Mouse (Mus musculus) MEL (cell line): ENCODE measurements around the gene Zfpm1. TPM values are rescaled to one million over a fixed set of nuclear protein-coding genes. Genes with fewer than 3 reads are reported as not detected.

Experiments
- DNase-seq: peaks from one replicate; pipeline ENCODE4 v3.0.0; 2011; ENCODE audit warnings: low read depth, low spot score
- H3K27ac ChIP-seq: 2 replicates; pipeline ENCODE4 v1.5.1; 2012; ENCODE audit warnings: low read depth, mild to moderate bottlenecking, control low read depth, low read length, moderate library complexity; ENCODE audit not compliant: control insufficient read depth
- H3K27me3 ChIP-seq, 2 experiments: fragments of 150-350 bp in 1 of 2; sonication (generic) in 1 of 2; 2 replicates each; pipeline ENCODE4 v1.6.1; 2012; ENCODE audit warnings: low read length in 2 of 2, mild to moderate bottlenecking in 2 of 2, improper control_type of control experiment in 1 of 2, moderate library complexity in 1 of 2; ENCODE audit not compliant: insufficient read depth in 2 of 2, control insufficient read depth in 1 of 2
- H3K36me3 ChIP-seq, 2 experiments: 2 replicates each; pipeline ENCODE4 v1.6.1; 2012 to 2014; ENCODE audit warnings: low read length in 2 of 2, improper control_type of control experiment in 1 of 2, inconsistent platforms in 1 of 2, mild to moderate bottlenecking in 1 of 2; ENCODE audit not compliant: insufficient read depth in 2 of 2, control insufficient read depth in 1 of 2
- H3K4me1 ChIP-seq, 2 experiments: fragments of 150-350 bp in 1 of 2; sonication (generic) in 1 of 2; 2 replicates each; pipeline ENCODE4 v1.6.1; 2012; ENCODE audit warnings: low read length in 2 of 2, improper control_type of control experiment in 1 of 2, mild to moderate bottlenecking in 1 of 2; ENCODE audit not compliant: insufficient read depth in 2 of 2, control insufficient read depth in 1 of 2
- H3K4me3 ChIP-seq, 2 experiments: fragments of 150-350 bp in 1 of 2; sonication (generic) in 1 of 2; 2 replicates each; pipeline ENCODE4 v1.5.1; 2012; ENCODE audit warnings: low read depth in 2 of 2, low read length in 2 of 2, mild to moderate bottlenecking in 2 of 2, moderate library complexity in 2 of 2, control low read depth in 1 of 2, improper control_type of control experiment in 1 of 2; ENCODE audit not compliant: control insufficient read depth in 1 of 2, insufficient read depth in 1 of 2
- H3K79me2 ChIP-seq: 2 replicates; pipeline ENCODE4 v1.6.1; 2012; ENCODE audit warnings: mild to moderate bottlenecking, low read length, moderate library complexity; ENCODE audit not compliant: control insufficient read depth, poor library complexity, insufficient read depth
- H3K9ac ChIP-seq: 2 replicates; pipeline ENCODE4 v1.6.1; 2012; ENCODE audit warnings: low read depth, mild to moderate bottlenecking, control low read depth, low read length, moderate library complexity; ENCODE audit not compliant: control insufficient read depth, poor library complexity, severe bottlenecking
- H3K9me3 ChIP-seq: fragments of 150-350 bp; sonication (generic); replicated peaks from 2 replicates; pipeline ENCODE4 v1.6.1; 2012; ENCODE audit warnings: mild to moderate bottlenecking, low read length, improper control_type of control experiment, moderate library complexity; ENCODE audit not compliant: insufficient read depth
- CHD1 ChIP-seq: IDR thresholded peaks from 2 replicates; pipeline ENCODE4 v1.6.1; 2012; ENCODE audit warnings: low read depth, mild to moderate bottlenecking, inconsistent platforms, low read length, improper control_type of control experiment
- CHD2 ChIP-seq: IDR thresholded peaks from 2 replicates; pipeline ENCODE4 v1.6.1; 2011; ENCODE audit warnings: low read length, improper control_type of control experiment
- ELF1 ChIP-seq: IDR thresholded peaks from 2 replicates; pipeline ENCODE4 v1.6.1; 2014; ENCODE audit warnings: low read depth, mild to moderate bottlenecking, inconsistent platforms, low read length, improper control_type of control experiment, moderate library complexity
- GATA1 ChIP-seq: IDR thresholded peaks from 2 replicates; pipeline ENCODE4 v1.6.1; 2011; ENCODE audit warnings: low read depth, low read length, improper control_type of control experiment
- JUND ChIP-seq: IDR thresholded peaks from 2 replicates; pipeline ENCODE4 v1.6.1; 2011; ENCODE audit warnings: low read depth, mild to moderate bottlenecking, improper control_type of control experiment, low read length
- KAT2A ChIP-seq: conservative IDR thresholded peaks from 2 replicates; pipeline ENCODE4 v1.6.1; 2012; ENCODE audit warnings: low read depth, low read length, improper control_type of control experiment, inconsistent platforms
- MAZ ChIP-seq: IDR thresholded peaks from 2 replicates; pipeline ENCODE4 v1.6.1; 2012; ENCODE audit warnings: low read depth, mild to moderate bottlenecking, inconsistent platforms, low read length, improper control_type of control experiment
- MEF2A ChIP-seq: IDR thresholded peaks from 2 replicates; pipeline ENCODE4 v1.6.1; 2014; ENCODE audit warnings: low read depth, mild to moderate bottlenecking, inconsistent platforms, low read length, improper control_type of control experiment; ENCODE audit not compliant: poor library complexity, insufficient replicate concordance, severe bottlenecking; ENCODE audit errors: extremely low read depth
- NRF1 ChIP-seq: IDR thresholded peaks from 2 replicates; pipeline ENCODE4 v1.6.1; 2014; ENCODE audit warnings: low read depth, mild to moderate bottlenecking, inconsistent platforms, low read length, improper control_type of control experiment, moderate library complexity; ENCODE audit not compliant: poor library complexity, insufficient read depth, severe bottlenecking
- POLR2AphosphoS2 ChIP-seq: IDR thresholded peaks from 2 replicates; pipeline ENCODE4 v1.6.1; 2011; ENCODE audit warnings: low read length, improper control_type of control experiment
- RCOR1 ChIP-seq: IDR thresholded peaks from 2 replicates; pipeline ENCODE4 v1.6.1; 2012; ENCODE audit warnings: low read depth, mild to moderate bottlenecking, inconsistent platforms, low read length, improper control_type of control experiment
- SMC3 ChIP-seq: IDR thresholded peaks from 2 replicates; pipeline ENCODE4 v1.6.1; 2011; ENCODE audit warnings: low read depth, low read length, improper control_type of control experiment
- TAL1 ChIP-seq: IDR thresholded peaks from 2 replicates; pipeline ENCODE4 v1.6.1; 2012; ENCODE audit warnings: mild to moderate bottlenecking, inconsistent platforms, low read length, moderate library complexity, mixed read lengths
- TCF12 ChIP-seq: IDR thresholded peaks from 2 replicates; pipeline ENCODE4 v1.6.1; 2014; ENCODE audit warnings: low read depth, mild to moderate bottlenecking, inconsistent platforms, low read length, improper control_type of control experiment, moderate library complexity
- USF1 ChIP-seq: IDR thresholded peaks from 2 replicates; pipeline ENCODE4 v1.6.1; 2014; ENCODE audit warnings: low read depth, mild to moderate bottlenecking, inconsistent platforms, low read length, improper control_type of control experiment, moderate library complexity
- ZC3H11A ChIP-seq: IDR thresholded peaks from 2 replicates; pipeline ENCODE4 v1.6.1; 2012; ENCODE audit warnings: low read depth, mild to moderate bottlenecking, inconsistent platforms, low read length, improper control_type of control experiment
- polyA plus RNA-seq, 2 experiments: library from polyadenylated mRNA; stranded (reverse) in 1 of 2; unstranded in 1 of 2; fragments of >175 nt in 1 of 2; fragments of >200 nt in 1 of 2; gene quantifications; 2 replicates each; pipeline versions ENCODE4 v1.2.1 to v1.2.4; 2012; ENCODE audit warnings: low replicate concordance in 2 of 2, low read depth in 1 of 2; ENCODE audit not compliant: insufficient read length in 2 of 2, insufficient read depth in 1 of 2, missing spikeins in 1 of 2
- total RNA-seq: library from RNA; depleted of rRNA; stranded (reverse); fragments of 300-350 nt; gene quantifications from 2 replicates; pipeline ENCODE4 v1.2.3, GENCODE M21; 2012

The Zfpm1 gene
- total and polyA plus RNA-seq, 3 experiments, result 133 to 343 (median 260) TPM

GRCm38 (mm10) chr8:122350309-122351089, 68.6 kb downstream of the Zfpm1 start:
- no peaks in the 10 kb centered on the region for H3K9me3 ChIP-seq

DNA sequence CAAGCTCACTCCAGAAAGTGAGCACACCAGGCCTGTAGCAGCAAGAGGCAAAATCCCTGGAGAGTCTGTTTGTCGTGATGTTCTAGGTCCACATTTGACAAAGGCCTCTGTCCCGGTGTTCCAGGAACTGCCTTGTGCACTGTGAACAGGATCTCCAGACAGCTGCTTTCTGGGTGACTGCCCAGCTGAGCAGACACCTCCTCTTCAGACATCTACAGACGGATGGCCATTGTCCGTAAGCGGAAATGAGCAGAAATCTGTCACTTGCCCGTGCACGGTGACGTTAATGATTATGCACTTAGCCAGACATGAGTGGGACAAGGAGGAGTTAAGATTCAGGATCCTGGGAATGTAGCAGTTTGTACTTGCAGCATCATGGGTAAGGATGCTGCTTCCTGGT, 72.2 kb downstream of the Zfpm1 start:
- TF ChIP-seq JUND, result no peak
- no peak for TF ChIP-seq POLR2AphosphoS2
- TF ChIP-seq GATA1, result no peak
- no peak for TF ChIP-seq ZC3H11A
- TF ChIP-seq SMC3, result no peak
- no peak for TF ChIP-seq USF1
- TF ChIP-seq MEF2A, result no peak
- TF ChIP-seq CHD1, result no peak
- TF ChIP-seq CHD2, result no peak
- no peak for TF ChIP-seq TCF12
- no peak for TF ChIP-seq TAL1
- no peak for TF ChIP-seq ELF1
- TF ChIP-seq KAT2A, result no peak
- TF ChIP-seq RCOR1, result no peak
- TF ChIP-seq, all 39 proteins: peak for 0
- H3K4me1 ChIP-seq, result peaks cover 9 to 34% of the 10 kb centered on the region in 2 experiments
- no peaks in the 10 kb centered on the region for H3K27me3 ChIP-seq
- no peak overlapping the region for H3K27ac ChIP-seq
- H3K9ac ChIP-seq, result no peak overlapping the region
- no peaks in the 10 kb centered on the region for H3K9me3 ChIP-seq
- H3K36me3 ChIP-seq, result peaks cover 0 to 22% of the 10 kb centered on the region in 2 experiments; a peak in 2 of 4 replicates
- no peak for DNase-seq
- H3K4me3 ChIP-seq, result no peak overlapping the region
- H3K79me2 ChIP-seq, result no peaks in the 10 kb centered on the region

More at GRCm38 (mm10) chr8:122350309-122351089, 68.6 kb downstream of the Zfpm1 start:
- DNase-seq, result peak; percentile 15
- Histone ChIP-seq H3K4me3 (no peak overlapping the region; a peak in 1 of 4 replicates), H3K36me3 (peaks cover 0 to 20% of the 10 kb centered on the region in 2 experiments; a peak in 2 of 4 replicates), H3K79me2 (no peaks in the 10 kb centered on the region), H3K27me3 (no peaks in the 10 kb centered on the region), H3K27ac (no peak overlapping the region), H3K9ac (no peak overlapping the region), H3K4me1 (peaks cover 17 to 40% of the 10 kb centered on the region in 2 experiments)
- TF ChIP-seq NRF1, result no peak
- 0 out of 2 replicates have a peak, but pooled peaks have one; percentile 52 for TF ChIP-seq MAZ
